Mouse (Mus musculus) testis, adult 2 months (tissue): ENCODE results near the gene Tarm1. TPM values are rescaled to one million over a fixed set of nuclear protein-coding genes. Genes with fewer than 3 reads are reported as not detected.

Experiments
- H3K27ac ChIP-seq: fragments of 200-500 bp; 2 replicates; pipeline ENCODE4 v1.5.1; 2012; ENCODE audit warnings: low read depth, low read length; ENCODE audit not compliant: control insufficient read depth, insufficient read depth
- H3K27me3 ChIP-seq: fragments of 200-500 bp; 2 replicates; pipeline ENCODE4 v1.6.1; 2012; ENCODE audit warnings: mild to moderate bottlenecking, low read length, moderate library complexity; ENCODE audit not compliant: control insufficient read depth, insufficient read depth
- H3K36me3 ChIP-seq: fragments of 200-500 bp; 2 replicates; pipeline ENCODE4 v1.6.1; 2012; ENCODE audit warnings: mild to moderate bottlenecking, low read length; ENCODE audit not compliant: control insufficient read depth, insufficient read depth
- H3K4me1 ChIP-seq: fragments of 200-500 bp; 2 replicates; pipeline ENCODE4 v1.6.1; 2012; ENCODE audit warnings: low read length; ENCODE audit not compliant: control insufficient read depth, insufficient read depth
- H3K4me3 ChIP-seq: fragments of 200-500 bp; 2 replicates; pipeline ENCODE4 v1.5.1; 2012; ENCODE audit warnings: low read depth, mild to moderate bottlenecking, low read length, moderate library complexity, mixed read lengths; ENCODE audit not compliant: control insufficient read depth
- CTCF ChIP-seq: fragments of 200-500 bp; IDR thresholded peaks from 2 replicates; pipeline ENCODE4 v1.5.1; 2012; ENCODE audit warnings: low read depth, mild to moderate bottlenecking, inconsistent platforms, low read length, moderate library complexity; ENCODE audit not compliant: control insufficient read depth, insufficient read depth, insufficient replicate concordance
- POLR2A ChIP-seq: fragments of 200-500 bp; IDR thresholded peaks from 2 replicates; pipeline ENCODE4 v1.6.1; 2012; ENCODE audit warnings: low read depth, mild to moderate bottlenecking, inconsistent platforms, low read length, moderate library complexity; ENCODE audit not compliant: control insufficient read depth
- polyA plus RNA-seq: library from polyadenylated mRNA; depleted of rRNA; stranded (reverse); fragments of >200 nt; gene quantifications from 2 replicates; pipeline ENCODE4 v1.2.3, GENCODE M21; 2012; rRNA removed

Gene Tarm1
- polyA plus RNA-seq, 1 experiment, result 0.84 TPM

GRCm38 (mm10) chr7:3439984-3440383 is 62.4 kb downstream of the Tarm1 start:
- Histone ChIP-seq H3K4me3 (no peak overlapping the region), H3K27ac (no peak overlapping the region), H3K27me3 (no peaks in the 10 kb centered on the region), H3K36me3 (no peaks in the 10 kb centered on the region), H3K4me1 (no peaks in the 10 kb centered on the region)
- TF ChIP-seq POLR2A (no peak), CTCF (no peak)

DNA sequence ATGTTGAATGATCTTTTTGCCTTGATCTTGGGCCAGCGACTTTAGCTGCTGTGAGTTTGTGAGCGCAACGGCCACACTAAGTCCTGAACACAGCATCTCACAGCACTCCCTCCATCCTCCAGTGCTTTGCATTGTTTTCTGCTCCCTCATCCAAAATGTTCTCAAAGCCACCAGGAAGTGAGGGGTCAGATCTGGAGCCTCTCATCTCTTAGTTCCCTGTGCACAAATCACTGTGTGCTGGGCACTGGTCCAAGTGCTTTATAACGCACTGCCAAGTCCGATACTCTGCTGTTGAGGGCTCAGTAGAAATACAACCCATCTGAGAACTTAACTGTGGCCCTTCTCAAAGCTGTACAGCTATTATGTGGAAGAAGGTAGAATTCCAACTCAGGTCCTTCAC is 64.5 kb downstream of the Tarm1 start:
- no peaks in the 10 kb centered on the region for H3K36me3 ChIP-seq
- no peak overlapping the region for H3K4me3 ChIP-seq
- no peaks in the 10 kb centered on the region for H3K27me3 ChIP-seq
- H3K27ac ChIP-seq, result no peak overlapping the region
- TF ChIP-seq CTCF (no peak), POLR2A (no peak)
- H3K4me1 ChIP-seq, result no peaks in the 10 kb centered on the region

Other genes starting within 250 kb of the Tarm1 start
- gene Myadm, start 213.5 kb downstream of the Tarm1 start, polyA plus RNA-seq, result 20.4 and 21.6 TPM in 2 replicates
- gene Prkcg, start 213.4 kb downstream of the Tarm1 start, polyA plus RNA-seq, result 0.68 and 1.1 TPM in 2 replicates
- 1.9 and 2.1 TPM in 2 replicates for gene Cacng7, start 169.7 kb downstream of the Tarm1 start, polyA plus RNA-seq
- 10.9 and 13.1 TPM in 2 replicates for gene Cacng8, start 111.9 kb downstream of the Tarm1 start, polyA plus RNA-seq
- 0.05 and 0.11 TPM in 2 replicates for gene Cacng6, start 78.4 kb downstream of the Tarm1 start, polyA plus RNA-seq
- gene Oscar, start 113.5 kb upstream of the Tarm1 start, polyA plus RNA-seq, result 1.9 and 3.2 TPM in 2 replicates
- gene Ndufa3, start 114.7 kb upstream of the Tarm1 start, polyA plus RNA-seq, result 99.6 and 122 TPM in 2 replicates
- gene Tfpt, start 127.3 kb upstream of the Tarm1 start, polyA plus RNA-seq, result 17.2 and 18.1 TPM in 2 replicates
- gene Prpf31, start 127.4 kb upstream of the Tarm1 start, polyA plus RNA-seq, result 24.8 and 26.4 TPM in 2 replicates
- 26.3 and 27.1 TPM in 2 replicates for gene Cnot3, start 142.6 kb upstream of the Tarm1 start, polyA plus RNA-seq
- 5.2 and 5.7 TPM in 2 replicates for gene Leng1, start 163.2 kb upstream of the Tarm1 start, polyA plus RNA-seq
- gene Tmc4, start 174.9 kb upstream of the Tarm1 start, polyA plus RNA-seq, result 2.9 and 5.1 TPM in 2 replicates
- 14.0 and 14.6 TPM in 2 replicates for gene Tsen34, start 190.2 kb upstream of the Tarm1 start, polyA plus RNA-seq
- gene Mboat7, start 190.9 kb upstream of the Tarm1 start, polyA plus RNA-seq, result 12.5 and 14.9 TPM in 2 replicates
- gene Rps9, start 201.4 kb upstream of the Tarm1 start, polyA plus RNA-seq, result 408 and 458 TPM in 2 replicates
- gene Pirb, start 217.8 kb upstream of the Tarm1 start, polyA plus RNA-seq, result 0.51 and 0.79 TPM in 2 replicates